Mouse (Mus musculus) thymus, adult 2 months (tissue): ENCODE results near the gene Washc1.

Experiments used
- CTCF ChIP-seq: fragments of 200-500 bp; IDR thresholded peaks from 2 replicates; pipeline ENCODE4 v1.5.1; 2012; ENCODE audit warnings: mild to moderate bottlenecking, control low read depth, low read length, moderate library complexity, borderline replicate concordance; ENCODE audit not compliant: control insufficient read depth, poor library complexity, insufficient read depth; ENCODE audit errors: extremely low read depth
- POLR2A ChIP-seq: fragments of 200-500 bp; IDR thresholded peaks from 2 replicates; pipeline ENCODE4 v1.6.1; 2012; ENCODE audit warnings: mild to moderate bottlenecking, low read length, control low read depth, moderate library complexity; ENCODE audit not compliant: control insufficient read depth, poor library complexity, insufficient read depth; ENCODE audit errors: extremely low read depth

GRCm38 (mm10) chr17:66101380-66102330, 9.7 kb upstream of the Washc1 start, which contains the start of gene Ndufv2:
- TF ChIP-seq POLR2A, result peak; percentile 94
- peak; percentile 83 for TF ChIP-seq CTCF
